Mouse (Mus musculus): Measurements from ENCODE around the gene Chrdl2.

Gene Chrdl2

GRCm38 (mm10) chr7:99982256-99983242, 23.4 kb upstream of the Chrdl2 start:
- no peak for DNase-seq

- peak; percentile 78 to 81 for DNase-seq
These were observed 17.2 kb upstream of the Chrdl2 start for GRCm38 (mm10) chr7:99988725-99989124.

- DNase-seq = peak; percentile 25 to 45
These were observed 15.9 kb upstream of the Chrdl2 start for GRCm38 (mm10) chr7:99989844-99990760.

- no peak for DNase-seq
These were observed 14.8 kb upstream of the Chrdl2 start for GRCm38 (mm10) chr7:99990990-99991707.

- no peak for DNase-seq
These were observed 12.8 kb upstream of the Chrdl2 start for GRCm38 (mm10) chr7:99993159-99993558.

- DNase-seq = no peak
These were observed 10.8 kb upstream of the Chrdl2 start for GRCm38 (mm10) chr7:99995186-99995585.

DNA sequence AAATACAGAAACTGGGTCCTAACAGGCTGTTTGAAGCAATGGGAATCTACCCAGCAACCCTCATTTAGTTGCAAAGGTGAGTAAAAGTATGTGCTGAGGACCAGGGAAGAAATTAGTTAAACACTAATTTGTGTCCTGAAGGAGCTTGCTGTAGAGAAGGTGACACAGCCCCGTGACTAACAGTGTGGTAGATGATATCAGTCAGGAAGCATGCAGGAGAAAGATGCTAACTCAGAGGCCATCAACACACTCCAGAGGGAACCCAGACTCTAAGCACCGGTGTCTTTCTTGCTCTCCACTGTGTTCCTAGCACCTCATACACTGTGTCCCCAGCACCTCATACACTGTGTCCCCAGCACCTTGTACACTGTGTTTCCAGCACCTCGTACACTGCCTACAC, 7.3 kb upstream of the Chrdl2 start:
- no peak for DNase-seq

DNA sequence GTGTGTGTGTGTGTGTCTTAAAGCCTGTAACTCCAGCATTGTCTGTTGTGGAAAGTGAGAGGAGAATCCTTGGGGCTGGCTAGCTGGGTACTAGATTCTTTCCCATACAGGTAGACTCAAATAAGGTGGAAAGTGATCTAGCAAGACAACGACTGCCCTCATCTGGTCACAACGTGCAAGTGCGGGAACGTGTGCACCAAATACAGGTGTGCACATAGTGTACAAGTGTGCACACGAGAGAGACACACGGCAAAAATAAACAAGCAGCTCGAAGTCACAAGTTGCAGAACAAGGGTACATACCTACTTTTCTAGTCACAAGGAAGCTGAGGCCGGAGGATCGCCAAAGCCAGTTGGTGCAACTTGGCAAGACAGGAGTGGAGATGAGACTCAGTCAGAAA, 2.2 kb upstream of the Chrdl2 start:
- DNase-seq = no peak

DNA sequence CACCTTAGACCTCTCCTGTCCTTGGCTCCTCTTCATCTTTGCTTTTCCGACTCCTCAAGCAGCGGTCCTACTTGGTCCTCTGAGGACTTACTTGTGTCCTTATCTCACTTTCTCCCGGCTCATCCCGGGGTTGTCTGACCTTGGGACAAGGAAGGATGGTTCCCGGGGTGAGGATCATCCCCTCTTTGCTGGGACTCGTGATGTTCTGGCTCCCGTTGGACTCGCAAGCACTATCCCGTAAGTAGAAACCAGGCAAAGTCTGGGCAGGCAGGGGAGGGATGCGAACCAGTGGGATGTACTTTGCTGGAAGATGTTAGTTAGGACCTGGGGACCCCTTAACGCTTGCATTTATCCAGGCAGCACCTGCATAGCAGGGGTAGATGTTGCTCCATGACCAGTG, 439 bp downstream of the Chrdl2 start:
- DNase-seq = no peak

GRCm38 (mm10) chr7:100008765-100009164, 2.8 kb downstream of the Chrdl2 start:
- DNase-seq = no peak

- DNase-seq = peak; percentile 58 to 66
These were observed 3.7 kb downstream of the Chrdl2 start for GRCm38 (mm10) chr7:100009640-100010039.

DNA sequence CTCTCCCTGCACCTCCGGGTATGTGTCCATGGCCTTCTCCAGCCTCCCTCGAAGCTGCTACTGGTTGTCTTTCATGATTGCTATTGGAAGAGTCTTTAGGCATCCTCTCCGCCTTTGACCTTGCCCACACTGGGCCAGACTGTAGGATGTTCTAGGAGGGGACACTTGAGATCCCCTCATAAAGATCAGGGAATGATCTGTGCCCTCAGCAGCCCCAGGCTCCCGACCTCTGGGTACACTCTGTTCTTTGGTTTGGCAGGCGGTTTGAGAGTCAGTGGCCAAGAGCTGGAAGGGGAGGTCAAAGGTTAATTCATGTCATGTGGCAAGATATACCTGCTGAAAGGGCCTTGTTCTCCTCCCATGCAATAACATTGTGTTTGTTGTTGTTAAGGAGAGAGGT, 4.7 kb downstream of the Chrdl2 start:
- no peak for DNase-seq

DNA sequence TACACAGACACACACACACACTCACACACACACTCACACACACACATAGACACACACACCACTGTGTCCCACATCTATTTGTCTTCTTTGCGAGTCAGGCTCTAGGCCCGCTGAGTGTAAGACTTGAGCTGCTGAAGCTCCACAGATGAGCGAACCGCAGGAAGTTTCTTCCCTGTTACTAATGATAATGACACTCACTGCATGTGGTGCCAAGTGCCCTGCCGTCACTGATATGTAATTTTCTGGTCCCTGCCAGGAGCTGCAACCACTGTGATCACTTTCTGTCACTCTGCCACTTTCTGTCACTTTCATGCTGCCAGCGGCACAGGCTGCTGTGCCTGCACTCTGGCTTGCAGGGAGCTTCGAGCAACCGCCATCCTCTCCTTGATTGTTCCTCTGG, 6.1 kb downstream of the Chrdl2 start:
- DNase-seq = no peak

DNA sequence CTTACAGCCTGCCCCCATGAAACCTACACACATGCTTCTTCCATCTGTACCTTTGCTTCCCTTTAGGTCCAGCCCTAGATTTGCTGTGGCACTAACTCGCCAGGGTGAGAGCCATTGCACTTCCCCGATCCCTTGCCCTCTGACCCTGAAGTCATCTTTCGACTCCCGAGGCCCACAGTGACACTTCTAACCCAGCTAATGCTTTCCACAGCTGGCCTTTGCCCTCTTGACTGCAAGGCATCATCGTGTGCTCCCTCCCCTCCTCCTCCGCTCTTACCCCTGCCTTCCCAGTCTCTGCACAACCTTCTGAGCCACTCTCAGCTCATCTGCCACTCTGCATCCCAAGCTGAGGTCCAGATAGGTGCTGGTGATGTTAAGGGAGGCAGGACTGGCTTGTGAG, 6.5 kb downstream of the Chrdl2 start:
- no peak for DNase-seq

DNA sequence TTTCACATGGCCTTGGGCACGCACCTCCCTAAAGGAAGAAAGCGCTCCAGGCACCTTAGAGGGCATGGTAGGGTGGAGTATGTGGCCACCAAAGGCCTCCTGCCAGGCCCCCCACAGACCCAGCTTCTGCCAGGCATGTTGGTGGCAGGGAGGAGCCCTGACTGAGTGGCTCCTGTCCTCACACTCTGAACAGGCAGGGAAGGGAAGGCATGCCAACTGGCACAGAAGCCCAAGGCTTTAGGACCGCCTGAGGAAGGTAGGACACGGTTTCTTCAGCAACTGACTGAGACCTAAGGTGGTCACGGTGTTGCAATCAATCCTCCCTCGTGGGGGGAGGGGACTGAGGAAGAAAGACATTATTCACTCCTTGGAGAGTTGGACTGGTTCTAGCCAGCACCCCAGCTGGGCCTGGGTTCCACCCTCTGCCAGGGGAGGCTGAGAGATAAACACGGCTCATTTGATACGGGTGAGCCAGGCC, 8.2 kb downstream of the Chrdl2 start:
- DNase-seq = peak; percentile 74 to 76

DNA sequence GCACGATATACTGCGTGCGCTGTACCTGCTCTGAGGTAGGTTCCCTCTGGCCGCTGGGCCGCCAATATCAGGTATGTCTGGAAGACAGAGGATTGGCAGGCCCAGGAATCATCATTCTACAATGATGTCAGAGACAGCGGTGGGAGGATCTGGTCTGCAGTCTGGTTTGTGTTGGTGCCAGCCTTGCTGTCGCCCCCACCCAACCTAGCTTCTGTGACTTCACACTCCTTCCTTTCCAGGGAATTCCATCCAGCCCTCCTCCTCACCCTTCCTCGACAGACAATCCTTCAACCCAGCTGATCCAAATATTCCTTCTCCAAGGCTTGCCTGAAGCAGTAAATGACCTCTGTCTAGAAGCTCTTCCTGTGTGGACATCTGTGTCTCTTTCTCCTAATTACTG, 11.1 kb downstream of the Chrdl2 start:
- no peak for DNase-seq

DNA sequence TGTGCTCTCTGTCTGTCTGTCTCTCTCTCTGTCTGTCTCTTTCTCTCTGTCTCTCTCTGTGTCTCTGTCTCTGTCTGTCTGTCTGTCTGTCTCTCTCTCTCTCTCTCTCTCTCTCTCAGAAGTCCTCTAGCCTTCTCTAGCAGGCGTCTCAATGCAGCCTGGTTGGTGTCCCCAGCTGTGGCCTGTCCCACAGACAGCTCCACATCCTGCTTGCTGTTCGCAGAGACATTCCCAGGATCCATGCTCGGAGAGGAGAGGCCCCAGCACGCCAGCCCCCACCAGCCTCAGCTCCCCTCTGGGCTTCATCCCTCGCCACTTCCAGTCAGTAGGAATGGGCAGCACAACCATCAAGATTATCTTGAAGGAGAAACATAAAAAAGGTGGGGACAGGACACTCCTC, 21.4 kb downstream of the Chrdl2 start:
- DNase-seq = no peak

- DNase-seq = no peak
These were observed 23.3 kb downstream of the Chrdl2 start for GRCm38 (mm10) chr7:100029307-100029706.

DNA sequence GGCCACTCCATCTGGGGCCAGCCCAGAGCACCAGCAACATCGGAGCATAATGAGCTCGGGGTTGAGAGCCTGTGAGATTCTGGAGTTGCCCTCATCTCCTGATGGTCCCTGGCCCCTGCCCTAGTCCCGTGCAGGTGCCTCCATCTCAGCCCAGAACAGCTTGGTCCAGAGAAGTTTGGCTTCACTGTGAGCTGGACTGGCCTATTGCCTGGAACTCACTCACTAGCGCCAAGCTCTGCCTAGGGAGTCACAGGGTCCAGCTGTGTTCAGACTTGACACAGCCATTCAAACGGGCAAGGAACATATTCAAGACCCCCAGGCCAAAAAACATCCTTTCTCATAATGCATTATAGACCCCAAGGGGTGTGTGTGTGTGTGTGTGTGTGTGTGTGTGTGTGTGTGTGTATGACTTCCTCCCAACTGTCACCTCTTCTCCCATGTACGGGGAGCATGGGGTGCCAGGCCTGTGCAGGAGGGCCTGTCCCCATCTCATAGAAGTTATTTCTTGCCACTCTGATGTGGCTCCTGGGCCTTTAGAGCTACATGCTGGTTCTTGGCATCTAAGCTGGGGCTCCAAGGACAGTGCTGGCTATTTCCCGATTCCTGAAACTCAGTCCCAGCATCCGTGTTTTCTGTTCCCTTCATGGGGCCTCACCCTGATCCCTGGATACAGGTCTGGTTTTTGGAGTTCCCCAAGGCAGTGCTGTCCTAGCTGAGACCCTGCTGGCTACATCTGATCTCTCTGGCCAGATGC, 25.2 kb downstream of the Chrdl2 start:
- DNase-seq = no peak

DNA sequence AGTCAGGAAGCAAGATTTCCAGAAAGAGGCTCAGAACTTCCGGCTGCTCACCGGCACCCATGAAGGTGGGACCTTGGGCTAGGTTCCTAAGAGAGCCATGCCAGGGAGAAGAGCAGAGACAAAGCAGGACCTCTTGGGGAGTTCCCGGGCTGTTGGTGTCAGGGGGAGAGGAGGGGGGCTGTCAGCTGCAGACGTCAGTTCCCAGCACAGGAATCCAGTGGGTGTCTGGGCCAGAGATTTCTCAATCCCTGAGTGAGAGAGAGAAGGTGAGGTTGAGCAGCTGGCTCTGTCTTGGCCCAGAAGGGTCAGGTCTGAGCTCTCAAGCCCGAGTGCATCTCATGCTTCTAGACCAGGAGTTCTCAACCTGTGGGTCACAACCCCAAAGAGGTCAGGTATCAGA, 27.7 kb downstream of the Chrdl2 start:
- DNase-seq = no peak

DNA sequence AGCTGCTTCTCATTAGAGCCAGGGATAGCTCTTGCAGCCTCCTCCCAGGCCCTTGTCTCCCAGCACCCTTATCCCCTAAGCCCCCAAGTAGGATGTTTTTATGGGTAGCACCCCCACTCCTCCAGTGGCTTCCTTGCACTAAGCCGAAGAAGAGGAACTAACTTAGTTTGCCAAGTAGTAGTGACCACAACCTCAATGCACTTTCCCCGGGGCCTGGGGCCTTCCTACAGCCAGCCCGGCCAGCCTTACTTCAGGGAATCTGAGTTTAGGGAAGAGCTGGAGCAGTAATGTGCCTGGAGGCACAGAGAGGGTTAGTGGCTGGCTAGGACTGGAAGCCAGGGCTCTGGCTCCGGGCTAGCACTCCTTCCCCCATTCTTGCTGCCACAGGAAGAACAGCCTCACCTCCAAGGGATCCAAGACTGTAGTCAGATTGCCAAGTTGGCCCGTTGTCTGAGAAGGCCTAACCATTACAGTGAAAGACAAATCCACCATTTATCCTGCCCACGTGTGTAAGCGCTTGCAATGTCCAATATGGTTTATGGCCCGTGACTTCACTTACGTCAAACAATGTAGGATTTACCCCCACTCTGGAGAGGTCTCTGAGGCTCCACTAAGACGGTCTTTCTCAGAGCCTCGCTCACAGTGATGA, 29.0 kb downstream of the Chrdl2 start:
- no peak for DNase-seq
